Mouse (Mus musculus) midbrain, embryonic 16.5 days (tissue): ENCODE data around the gene Tmem210. TPM values are rescaled to one million over a fixed set of nuclear protein-coding genes. Genes with fewer than 3 reads are reported as not detected.

ENCODE experiments used
- ATAC-seq: fragments of 200-750 bp; cut with Nextera tagmentation; 2 replicates; pipeline ENCODE4 v1.8.0; 2017; ENCODE audit warnings: moderate TSS enrichment
- H3K27ac ChIP-seq: fragments of 300-500 bp; sonication (generic); 2 replicates; pipeline ENCODE4 v1.5.1; 2014; ENCODE audit warnings: mild to moderate bottlenecking, low read length, mixed read lengths
- H3K27me3 ChIP-seq: fragments of 300-500 bp; sonication (generic); 2 replicates; pipeline ENCODE4 v1.6.1; 2014; ENCODE audit warnings: low read depth, low read length, mixed read lengths; ENCODE audit not compliant: control insufficient read depth, insufficient read depth
- H3K36me3 ChIP-seq: fragments of 300-500 bp; sonication (generic); 2 replicates; pipeline ENCODE4 v1.6.1; 2014; ENCODE audit warnings: mild to moderate bottlenecking, low read length, moderate library complexity, mixed read lengths; ENCODE audit not compliant: control insufficient read depth, insufficient read depth
- H3K4me1 ChIP-seq: fragments of 300-500 bp; sonication (generic); 2 replicates; pipeline ENCODE4 v1.6.1; 2014; ENCODE audit warnings: mild to moderate bottlenecking, low read length, mixed read lengths; ENCODE audit not compliant: control insufficient read depth, insufficient read depth
- H3K4me2 ChIP-seq: fragments of 300-500 bp; sonication (generic); 2 replicates; pipeline ENCODE4 v1.6.1; 2014; ENCODE audit warnings: mild to moderate bottlenecking, low read length, mixed read lengths
- H3K4me3 ChIP-seq: fragments of 300-500 bp; sonication (generic); 2 replicates; pipeline ENCODE4 v1.5.1; 2014; ENCODE audit warnings: low read depth, mild to moderate bottlenecking, low read length, moderate library complexity, mixed read lengths
- H3K9ac ChIP-seq: fragments of 300-500 bp; sonication (generic); 2 replicates; pipeline ENCODE4 v1.6.1; 2014; ENCODE audit warnings: low read depth, low read length, mixed read lengths
- H3K9me3 ChIP-seq: fragments of 300-500 bp; sonication (generic); replicated peaks from 2 replicates; pipeline ENCODE4 v1.6.1; 2014; ENCODE audit warnings: mild to moderate bottlenecking, low read length, mixed read lengths; ENCODE audit not compliant: control insufficient read depth, poor library complexity, severe bottlenecking
- WGBS: fragments of 180-500 bp; shearing (Covaris S2); extraction: QIAGEN DNeasy Blood & Tissue Kit; methylation state at CpG from one replicate; pipeline ENCODE4 v1.1.7; 2014; 5-methylcytosine and 5-hydroxymethylcytosine counted together
- polyA plus RNA-seq: library from polyadenylated mRNA; unstranded; fragments of >200 nt; fragmentation: Nextera tagmentation; extraction: Ambion mirVana; gene quantifications from 2 replicates; pipeline ENCODE4 v1.2.1, GENCODE M21; 2015

Gene Tmem210
- polyA plus RNA-seq, 1 experiment from 2014 or later, result not detected

DNA sequence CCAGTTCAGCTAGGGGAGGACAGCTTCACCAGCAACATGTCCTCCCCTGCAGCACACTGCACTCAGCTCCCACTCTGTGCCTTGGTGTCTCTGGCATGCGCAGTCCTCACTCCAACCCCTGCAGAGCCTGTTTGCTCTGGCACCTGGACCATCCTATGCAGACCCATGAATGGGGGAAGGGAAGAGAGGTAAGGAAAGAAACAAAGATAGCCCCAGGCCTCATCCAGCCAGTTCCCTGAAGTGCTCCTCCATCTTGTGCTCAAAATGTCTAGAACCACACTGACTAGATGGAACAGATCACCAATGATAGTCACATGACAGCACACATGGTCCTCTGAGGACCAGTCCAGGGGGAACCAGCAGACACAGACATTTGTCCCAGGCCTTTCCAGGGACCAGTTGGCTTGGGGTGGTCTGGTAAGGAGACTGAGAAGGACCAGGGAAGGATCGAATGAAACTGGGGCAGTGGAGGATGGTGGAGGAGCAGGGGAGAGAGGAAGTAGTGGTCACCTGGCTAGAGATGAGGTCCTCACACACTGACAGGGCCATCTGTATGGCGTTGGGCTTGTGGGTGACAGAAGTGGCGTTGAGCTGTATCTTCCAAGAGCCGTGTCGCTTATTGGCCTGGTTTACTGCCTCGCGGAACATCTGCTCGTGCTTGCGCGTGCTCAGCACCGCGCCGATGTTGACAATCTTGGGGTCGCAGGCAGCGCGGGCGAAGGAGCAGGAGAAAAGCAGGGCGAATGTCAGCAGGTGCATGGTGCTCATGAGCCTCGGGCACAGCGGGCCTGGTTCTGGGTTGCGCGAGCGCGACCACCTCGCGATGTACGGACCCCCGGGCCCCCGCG is 30.4 kb downstream of the Tmem210 start:
- peaks cover 33% of the 10 kb centered on the region for H3K27me3 ChIP-seq
- no peaks in the 10 kb centered on the region for H3K9me3 ChIP-seq
- peak overlapping the region; percentile 69 for H3K4me3 ChIP-seq
- H3K36me3 ChIP-seq, result no peaks in the 10 kb centered on the region
- H3K27ac ChIP-seq, result peak overlapping the region; percentile 87
- peak; percentile 70 for ATAC-seq
- H3K9ac ChIP-seq, result peak overlapping the region; percentile 83
- H3K4me2 ChIP-seq, result peak overlapping the region; percentile 77
- H3K4me1 ChIP-seq, result peaks cover 18% of the 10 kb centered on the region
- 4% methylated on average over 31 of the region's 31 CpGs for WGBS

DNA sequence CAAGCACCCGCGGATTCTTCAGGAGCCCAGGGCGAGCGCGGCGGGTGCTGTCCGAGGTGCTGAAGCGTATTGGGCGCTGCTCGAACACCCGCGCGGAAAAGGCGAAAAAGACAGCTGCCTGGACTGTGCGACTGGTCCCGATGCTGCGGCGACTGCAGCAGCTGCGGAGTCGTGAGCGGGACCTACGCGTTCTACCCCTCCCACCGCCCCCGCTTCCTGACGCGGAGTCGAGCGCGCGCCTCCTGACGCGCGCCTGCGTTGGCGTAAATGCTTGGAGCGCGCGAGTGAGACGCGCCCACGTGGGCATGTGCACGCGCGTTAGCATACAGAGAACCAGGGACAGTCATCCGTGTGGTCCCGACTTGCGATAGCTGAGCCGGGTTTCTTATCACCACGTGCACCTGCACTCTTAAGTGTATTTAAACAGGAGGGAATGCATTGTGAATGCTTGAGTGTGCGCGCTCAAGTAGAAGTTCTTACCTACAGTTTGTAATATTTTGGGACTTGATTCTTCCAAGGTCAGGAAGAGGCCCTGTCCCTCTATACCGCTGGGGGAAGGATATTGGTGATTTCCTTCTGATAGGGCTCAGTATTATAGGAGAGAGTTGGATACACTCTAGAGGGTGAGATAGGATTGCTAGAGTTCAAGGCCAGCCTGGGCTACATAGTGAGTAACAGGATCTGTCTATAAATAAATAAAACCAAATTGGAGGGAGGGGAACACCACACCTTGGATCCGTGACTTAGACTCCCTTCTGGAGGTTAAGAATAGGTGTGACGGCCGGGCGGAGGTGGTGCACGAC is 31.2 kb downstream of the Tmem210 start, which contains the start of gene Grin1:
Gene Grin1 (minus strand): TSS at position 217 of the 803 bp plus-strand sequence.
- WGBS, result 9% methylated on average over 58 of the region's 58 CpGs
- ATAC-seq, result peak; percentile 82

DNA sequence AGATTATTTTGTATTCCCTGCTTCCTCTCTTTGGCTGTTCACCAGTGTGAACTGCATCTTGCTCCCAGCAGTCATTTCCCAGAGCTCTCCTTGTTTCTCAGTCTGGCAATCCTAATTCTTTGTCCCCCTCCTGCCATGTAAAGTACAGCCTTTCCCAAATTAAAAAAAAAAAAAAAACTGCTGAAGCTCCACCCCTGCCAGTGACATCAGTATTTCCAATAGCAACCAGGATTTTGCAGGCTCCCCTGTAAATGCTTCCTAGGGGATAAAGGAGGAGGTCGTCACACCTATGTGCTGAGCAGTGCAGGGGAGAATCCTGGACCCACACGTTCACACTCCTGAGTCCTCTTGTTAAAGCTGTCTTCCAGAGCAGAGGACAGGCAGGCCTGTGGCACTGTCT is 32.1 kb downstream of the Tmem210 start:
- Histone ChIP-seq H3K9me3 (no peaks in the 10 kb centered on the region), H3K27me3 (peaks cover 16% of the 10 kb centered on the region), H3K4me1 (peaks cover 18% of the 10 kb centered on the region), H3K4me3 (no peak overlapping the region), H3K4me2 (no peak overlapping the region), H3K27ac (no peak overlapping the region), H3K36me3 (no peaks in the 10 kb centered on the region), H3K9ac (0 out of 2 replicates have a peak overlapping the region, but pooled peaks have one; percentile 10)
- ATAC-seq, result no peak
- 42% methylated on average over 2 of the region's 2 CpGs for WGBS

More for the DNA sequence above, 31.2 kb downstream of the Tmem210 start, which contains the start of gene Grin1:
- H3K27me3 ChIP-seq, result peaks cover 25% of the 10 kb centered on the region
- H3K4me2 ChIP-seq, result peak within 1 kb of the TSS; percentile 77
- peak within 1 kb of the TSS; percentile 69 for H3K4me3 ChIP-seq
- no peaks in the 10 kb centered on the region for H3K9me3 ChIP-seq
- H3K9ac ChIP-seq, result peak within 1 kb of the TSS; percentile 83
- peak within 1 kb of the TSS; percentile 87 for H3K27ac ChIP-seq
- H3K36me3 ChIP-seq, result no peaks in the 10 kb centered on the region
- H3K4me1 ChIP-seq, result peaks cover 18% of the 10 kb centered on the region

- WGBS, result 75% methylated on average over 2 of the region's 2 CpGs
- ATAC-seq, result no peak
Observed at GRCm38 (mm10) chr2:25326036-25326435, 38.1 kb downstream of the Tmem210 start.

DNA sequence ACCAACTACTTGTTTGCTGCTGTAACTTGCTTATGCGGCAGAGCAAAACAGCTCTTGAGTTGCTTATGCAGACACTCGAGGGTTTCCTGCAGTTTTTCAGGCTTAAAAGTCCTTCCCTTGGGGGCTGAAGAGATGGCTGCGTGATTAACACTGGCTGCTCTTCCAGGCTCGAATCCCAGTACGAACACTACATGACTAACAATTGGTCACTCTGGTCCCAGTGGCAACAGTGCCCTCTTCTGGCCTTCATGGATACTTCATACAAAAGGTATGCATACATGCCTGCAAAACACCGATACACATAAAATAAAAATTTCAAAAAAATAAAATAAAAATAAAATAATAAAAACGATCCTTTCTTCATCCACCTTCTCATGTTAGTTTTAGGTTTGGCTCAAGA is 40.5 kb downstream of the Tmem210 start:
- no peak for ATAC-seq
- H3K27ac ChIP-seq, result no peak overlapping the region
- H3K9me3 ChIP-seq, result no peaks in the 10 kb centered on the region
- H3K4me3 ChIP-seq, result no peak overlapping the region
- no peaks in the 10 kb centered on the region for H3K27me3 ChIP-seq
- no peaks in the 10 kb centered on the region for H3K36me3 ChIP-seq
- H3K4me2 ChIP-seq, result no peak overlapping the region
- H3K4me1 ChIP-seq, result peaks cover 10% of the 10 kb centered on the region
- no peak overlapping the region for H3K9ac ChIP-seq
- WGBS, result 33% methylated on average over 7 of the region's 7 CpGs

More at GRCm38 (mm10) chr2:25326036-25326435, 38.1 kb downstream of the Tmem210 start:
- H3K4me3 ChIP-seq, result no peak overlapping the region
- no peak overlapping the region for H3K27ac ChIP-seq
- H3K27me3 ChIP-seq, result peaks cover 7% of the 10 kb centered on the region
- no peaks in the 10 kb centered on the region for H3K36me3 ChIP-seq
- no peaks in the 10 kb centered on the region for H3K9me3 ChIP-seq
- H3K4me1 ChIP-seq, result 0 out of 2 replicates have a peak, but pooled peaks cover under 1% of the 10 kb centered on the region
- H3K9ac ChIP-seq, result no peak overlapping the region
- H3K4me2 ChIP-seq, result no peak overlapping the region

- Histone ChIP-seq H3K4me1 (peaks cover 16% of the 10 kb centered on the region), H3K36me3 (peaks cover 19% of the 10 kb centered on the region), H3K9me3 (no peaks in the 10 kb centered on the region), H3K27me3 (no peaks in the 10 kb centered on the region), H3K4me2 (peak overlapping the region; percentile 67), H3K4me3 (peak overlapping the region; percentile 67), H3K27ac (no peak overlapping the region), H3K9ac (peak overlapping the region; percentile 88)
- WGBS, result 68% methylated on average over 9 of the region's 9 CpGs
- ATAC-seq, result no peak
Observed at GRCm38 (mm10) chr2:25331470-25331869, 43.5 kb downstream of the Tmem210 start.

GRCm38 (mm10) chr2:25332286-25333160 is 44.6 kb downstream of the Tmem210 start, which contains the start of gene Man1b1:
Gene Man1b1 (plus strand): TSS chr2:25332338.
- no peaks in the 10 kb centered on the region for H3K27me3 ChIP-seq
- peak within 1 kb of the TSS; percentile 88 for H3K9ac ChIP-seq

GRCm38 (mm10) chr2:25333569-25333968 is 45.6 kb downstream of the Tmem210 start:
- H3K27ac ChIP-seq, result no peak overlapping the region
- peaks cover 29% of the 10 kb centered on the region for H3K36me3 ChIP-seq
- peak overlapping the region; percentile 82 for H3K9ac ChIP-seq
- H3K4me2 ChIP-seq, result peak overlapping the region; percentile 91
- H3K4me1 ChIP-seq, result peaks cover 16% of the 10 kb centered on the region
- no peaks in the 10 kb centered on the region for H3K9me3 ChIP-seq
- 85% methylated on average over 2 of the region's 2 CpGs for whole genome bisulfite sequencing
- no peaks in the 10 kb centered on the region for H3K27me3 ChIP-seq
- ATAC-seq, result no peak
- peak overlapping the region; percentile 67 for H3K4me3 ChIP-seq

More at GRCm38 (mm10) chr2:25332286-25333160, 44.6 kb downstream of the Tmem210 start, which contains the start of gene Man1b1:
- Histone ChIP-seq H3K4me2 (peak within 1 kb of the TSS; percentile 91), H3K9me3 (no peaks in the 10 kb centered on the region), H3K4me1 (peaks cover 16% of the 10 kb centered on the region), H3K4me3 (peak within 1 kb of the TSS; percentile 67), H3K27ac (peak within 1 kb of the TSS; percentile 86), H3K36me3 (peaks cover 21% of the 10 kb centered on the region)
- peak; percentile 98 for ATAC-seq
- under 1% methylated on average over 78 of the region's 78 CpGs for WGBS
